Mouse (Mus musculus) stomach, postnatal 0 days (tissue): Measurements from ENCODE around the gene Ptx4. TPM values are rescaled to one million over a fixed set of nuclear protein-coding genes. Genes with fewer than 3 reads are reported as not detected.

Experiments
- ATAC-seq: fragments of 200-750 bp; cut with Nextera tagmentation; 2 replicates; pipeline ENCODE4 v1.8.0; 2017; ENCODE audit not compliant: low FRiP score, low TSS enrichment
- DNase-seq: peaks from one replicate; pipeline ENCODE4 v3.0.0-alpha.2; 2016; ENCODE audit warnings: low spot score
- H3K27ac ChIP-seq: fragments of 300-500 bp; sonication (generic); replicated peaks from 2 replicates; pipeline ENCODE4 v1.5.1; 2014; ENCODE audit warnings: mild to moderate bottlenecking, control low read depth
- H3K27me3 ChIP-seq: fragments of 300-500 bp; sonication (generic); 2 replicates; pipeline ENCODE4 v1.6.1; 2014; ENCODE audit warnings: low read length; ENCODE audit not compliant: control insufficient read depth, insufficient read depth
- H3K36me3 ChIP-seq: fragments of 300-500 bp; sonication (generic); 2 replicates; pipeline ENCODE4 v1.6.1; 2014; ENCODE audit warnings: low read length, mixed read lengths; ENCODE audit not compliant: control insufficient read depth, insufficient read depth
- H3K4me1 ChIP-seq: fragments of 300-500 bp; sonication (generic); replicated peaks from 2 replicates; pipeline ENCODE4 v1.6.1; 2014; ENCODE audit warnings: antibody characterized with exemption; ENCODE audit not compliant: control insufficient read depth, insufficient read depth
- H3K4me2 ChIP-seq: fragments of 300-500 bp; sonication (generic); replicated peaks from 2 replicates; pipeline ENCODE4 v1.6.1; 2014; ENCODE audit warnings: low read depth, mild to moderate bottlenecking, control low read depth, moderate library complexity
- H3K4me3 ChIP-seq: fragments of 300-500 bp; sonication (generic); 2 replicates; pipeline ENCODE4 v1.5.1; 2014; ENCODE audit warnings: low read depth, low read length, control low read depth
- H3K9ac ChIP-seq: fragments of 300-500 bp; sonication (generic); 2 replicates; pipeline ENCODE4 v1.6.1; 2014; ENCODE audit warnings: mild to moderate bottlenecking, low read length, control low read depth, mixed read lengths
- H3K9me3 ChIP-seq: fragments of 300-500 bp; sonication (generic); 2 replicates; pipeline ENCODE4 v1.6.1; 2016; ENCODE audit warnings: low read length; ENCODE audit not compliant: control insufficient read depth
- CTCF ChIP-seq: IDR thresholded peaks from 2 replicates; pipeline ENCODE4 v1.5.1; 2016; ENCODE audit warnings: antibody characterized with exemption, low read depth, mild to moderate bottlenecking, moderate library complexity
- EP300 ChIP-seq: optimal IDR thresholded peaks from 2 replicates; pipeline ENCODE3; 2016; ENCODE audit warnings: antibody characterized with exemption
- WGBS: fragments of 180-500 bp; shearing (Covaris S2); extraction: QIAGEN DNeasy Blood & Tissue Kit; methylation state at CpG from one replicate; pipeline ENCODE4 v1.1.7; 2014; 5-methylcytosine and 5-hydroxymethylcytosine counted together
- polyA plus RNA-seq: library from polyadenylated mRNA; unstranded; fragments of >200 nt; fragmentation: Nextera tagmentation; extraction: Ambion mirVana; gene quantifications from 2 replicates; pipeline ENCODE4 v1.2.1, GENCODE M21; 2015

Ptx4 gene
- polyA plus RNA-seq, 1 experiment from 2014 or later: 0.30 TPM

DNA sequence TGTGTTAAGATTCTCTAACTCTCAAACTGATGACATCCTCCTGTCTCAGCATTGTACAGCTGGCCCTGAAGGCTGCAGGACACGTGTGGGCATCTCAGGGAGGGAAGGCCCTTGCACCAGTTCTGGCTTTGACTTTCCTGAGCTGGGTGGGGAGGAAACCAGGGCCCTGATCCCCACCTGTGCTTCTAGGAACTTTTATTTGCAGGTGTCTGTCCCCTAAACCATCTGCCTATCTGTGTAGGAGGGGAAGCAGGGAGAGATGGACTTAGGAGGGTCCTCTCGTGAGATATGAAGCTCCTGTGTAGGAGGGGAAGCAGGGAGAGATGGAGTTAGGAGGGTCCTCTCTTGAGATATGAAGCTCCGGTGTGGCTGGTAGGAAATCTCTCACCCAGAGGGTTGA is 37.7 kb upstream of the Ptx4 start:
- Histone ChIP-seq H3K4me3 (no peak overlapping the region), H3K36me3 (0 out of 2 replicates have a peak, but pooled peaks cover under 1% of the 10 kb centered on the region), H3K9ac (0 out of 2 replicates have a peak overlapping the region, but pooled peaks have one; percentile 14), H3K27me3 (no peaks in the 10 kb centered on the region), H3K4me2 (peak overlapping the region; percentile 17; the same call in 1 of the 2 replicates), H3K27ac (peak overlapping the region; percentile 94), H3K4me1 (peaks cover 17% of the 10 kb centered on the region), H3K9me3 (no peaks in the 10 kb centered on the region)
- TF ChIP-seq CTCF: no peak
- TF ChIP-seq EP300: no peak
- DNase-seq (no peak), ATAC-seq (no peak)
- WGBS: 45% methylated on average over 3 of the region's 3 CpGs

DNA sequence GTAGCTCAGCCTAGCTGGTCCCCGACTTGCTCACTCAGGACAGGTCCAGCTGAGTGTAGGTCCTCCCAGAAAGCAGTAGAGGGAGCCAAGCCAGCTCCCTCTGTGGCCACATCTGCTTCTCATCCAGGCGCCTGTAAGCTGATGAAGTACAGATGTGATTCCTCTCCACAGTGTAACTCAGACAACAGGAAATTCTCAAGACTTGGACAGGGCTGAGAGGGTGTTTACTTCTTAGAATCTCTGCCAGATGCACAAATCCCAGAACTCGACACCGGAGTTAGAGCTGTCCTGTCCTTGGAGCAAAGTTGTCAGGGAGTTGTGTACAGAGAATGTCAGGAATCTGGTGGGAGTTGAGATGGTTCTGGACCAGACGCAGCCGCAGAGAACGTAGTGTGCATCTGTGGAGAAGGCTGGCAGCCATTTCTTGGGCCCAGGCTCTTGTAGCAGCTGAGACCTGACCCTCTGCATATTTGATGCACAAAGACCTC is 37.1 kb upstream of the Ptx4 start, which contains the start of gene Tmem204:
TSS of gene Tmem204 (minus strand) at position 148 of the 488 bp plus-strand sequence.
- Histone ChIP-seq H3K9ac (0 out of 2 replicates have a peak within 1 kb of the TSS, but pooled peaks have one; percentile 14), H3K9me3 (no peaks in the 10 kb centered on the region), H3K27me3 (no peaks in the 10 kb centered on the region), H3K36me3 (0 out of 2 replicates have a peak, but pooled peaks cover 3% of the 10 kb centered on the region), H3K4me1 (peaks cover 14% of the 10 kb centered on the region), H3K4me3 (no peak within 1 kb of the TSS), H3K27ac (peak within 1 kb of the TSS; percentile 94), H3K4me2 (peak within 1 kb of the TSS; percentile 17; the same call in 1 of the 2 replicates)
- 32% methylated on average over 7 of the region's 7 CpGs for WGBS
- peak; percentile 72 for TF ChIP-seq EP300
- peak; percentile 73 for TF ChIP-seq CTCF
- ATAC-seq (peak; percentile 86), DNase-seq (peak; percentile 62)

- TF ChIP-seq CTCF: peak; percentile 14; the same call in 1 of the 2 replicates
- no peak for TF ChIP-seq EP300
- ATAC-seq: no peak
Observed at GRCm38 (mm10) chr17:25084835-25085385, 35.6 kb upstream of the Ptx4 start.

DNA sequence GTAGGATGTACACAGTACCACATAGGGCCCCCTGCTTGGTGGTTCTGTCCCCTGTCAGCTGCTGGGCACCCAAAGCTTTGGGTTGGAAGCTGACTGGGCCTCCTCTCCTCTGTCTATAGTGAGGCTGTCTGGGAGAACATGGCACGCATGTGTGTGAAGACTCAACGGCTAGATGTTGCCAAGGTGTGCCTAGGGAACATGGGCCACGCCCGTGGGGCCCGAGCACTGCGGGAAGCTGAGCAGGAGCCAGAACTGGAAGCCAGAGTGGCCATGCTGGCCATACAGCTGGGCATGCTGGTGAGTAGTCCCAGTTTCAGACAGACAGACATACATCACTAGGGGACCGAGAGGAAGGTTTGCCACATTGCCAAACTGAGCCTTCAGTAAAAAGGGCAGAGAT is 33.8 kb upstream of the Ptx4 start:
- ATAC-seq: no peak
- 71% methylated on average over 7 of the region's 7 CpGs for WGBS

More at GRCm38 (mm10) chr17:25084835-25085385, 35.6 kb upstream of the Ptx4 start:
- 65% methylated on average over 13 of the region's 13 CpGs for WGBS
- Histone ChIP-seq H3K4me1 (peaks cover 14% of the 10 kb centered on the region), H3K9me3 (no peaks in the 10 kb centered on the region), H3K36me3 (0 out of 2 replicates have a peak, but pooled peaks cover 3% of the 10 kb centered on the region), H3K27ac (peak overlapping the region; percentile 30), H3K4me2 (no peak overlapping the region), H3K27me3 (no peaks in the 10 kb centered on the region), H3K9ac (no peak overlapping the region), H3K4me3 (no peak overlapping the region)
- DNase-seq: no peak

DNA sequence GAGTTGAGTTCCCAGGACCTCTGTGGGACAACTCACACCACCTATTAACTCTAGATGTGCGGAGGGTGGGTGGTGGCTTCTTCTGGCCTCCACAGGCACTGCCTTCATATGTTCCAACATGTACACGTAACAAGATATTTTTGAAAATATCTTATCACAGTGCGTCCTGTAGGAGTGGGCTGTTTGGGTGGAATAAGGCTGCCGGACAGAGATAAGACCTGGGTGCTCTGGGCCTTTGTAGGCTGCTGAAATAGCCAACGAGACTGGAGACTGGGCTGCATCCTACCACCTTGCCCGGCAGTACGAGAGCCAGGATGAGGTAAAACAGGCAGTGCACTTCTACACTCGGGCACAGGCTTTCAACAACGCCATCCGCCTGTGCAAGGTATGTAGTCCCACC is 31.4 kb upstream of the Ptx4 start:
- no peaks in the 10 kb centered on the region for H3K9me3 ChIP-seq
- no peak overlapping the region for H3K9ac ChIP-seq
- 85% methylated on average over 10 of the region's 10 CpGs for WGBS
- no peaks in the 10 kb centered on the region for H3K4me1 ChIP-seq
- no peaks in the 10 kb centered on the region for H3K27me3 ChIP-seq
- TF ChIP-seq EP300 (no peak), CTCF (no peak)
- no peak overlapping the region for H3K4me3 ChIP-seq
- peaks cover 5% of the 10 kb centered on the region; the same call in 1 of the 2 replicates for H3K36me3 ChIP-seq
- H3K27ac ChIP-seq: no peak overlapping the region
- no peak for ATAC-seq
- no peak overlapping the region for H3K4me2 ChIP-seq
- DNase-seq: no peak

More for the DNA sequence above, 33.8 kb upstream of the Ptx4 start:
- H3K9ac ChIP-seq: no peak overlapping the region
- no peak overlapping the region for H3K27ac ChIP-seq
- no peak for TF ChIP-seq CTCF
- TF ChIP-seq EP300: no peak
- no peaks in the 10 kb centered on the region for H3K27me3 ChIP-seq
- no peak overlapping the region for H3K4me3 ChIP-seq
- DNase-seq: peak; percentile 45
- no peak overlapping the region for H3K4me2 ChIP-seq
- H3K9me3 ChIP-seq: no peaks in the 10 kb centered on the region
- H3K36me3 ChIP-seq: 0 out of 2 replicates have a peak, but pooled peaks cover 3% of the 10 kb centered on the region
- peaks cover 9% of the 10 kb centered on the region; the same call in 1 of the 2 replicates for H3K4me1 ChIP-seq

DNA sequence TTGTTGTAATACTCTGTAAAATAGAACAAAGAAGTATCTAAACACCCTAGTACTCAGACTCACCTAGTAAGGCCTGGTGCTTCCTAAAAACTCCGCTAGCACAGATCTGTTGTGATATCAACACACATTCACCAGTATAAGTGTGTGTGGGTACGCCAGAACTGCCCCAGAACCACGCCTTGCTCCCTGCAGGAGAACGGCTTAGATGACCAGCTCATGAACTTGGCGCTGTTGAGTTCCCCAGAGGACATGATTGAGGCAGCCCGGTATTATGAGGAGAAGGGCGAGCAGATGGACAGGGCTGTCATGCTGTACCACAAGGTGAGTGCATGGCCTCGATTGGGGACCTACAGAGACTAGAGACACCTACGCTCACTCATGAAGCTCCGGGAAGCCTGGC is 30.1 kb upstream of the Ptx4 start:
- DNase-seq (no peak), ATAC-seq (no peak)
- no peak overlapping the region for H3K27ac ChIP-seq
- H3K4me2 ChIP-seq: no peak overlapping the region
- H3K27me3 ChIP-seq: no peaks in the 10 kb centered on the region
- H3K9ac ChIP-seq: no peak overlapping the region
- TF ChIP-seq EP300: no peak
- TF ChIP-seq CTCF: no peak
- 91% methylated on average over 10 of the region's 10 CpGs for WGBS
- H3K4me3 ChIP-seq: no peak overlapping the region
- H3K9me3 ChIP-seq: no peaks in the 10 kb centered on the region
- no peaks in the 10 kb centered on the region for H3K4me1 ChIP-seq
- peaks cover 5% of the 10 kb centered on the region; the same call in 1 of the 2 replicates for H3K36me3 ChIP-seq
